Mouse (Mus musculus) liver, embryonic 16.5 days (tissue): ENCODE measurements at regions not wholly inside any gene's neighbourhood (a gene's known extent, or its start where the extent isn't known, plus 50 kb on each side); places are given as distances from the start of the nearest gene placed in this dataset.

Experiments
- ATAC-seq: fragments of 200-750 bp; cut with Nextera tagmentation; 2 replicates; pipeline ENCODE4 v1.8.0; 2017; ENCODE audit warnings: low read depth, mild to moderate bottlenecking, moderate number of reproducible peaks, moderate library complexity
- H3K27ac ChIP-seq: fragments of 300-500 bp; sonication (generic); 2 replicates; pipeline ENCODE4 v1.5.1; 2014; ENCODE audit warnings: mild to moderate bottlenecking, low read length
- H3K27me3 ChIP-seq: fragments of 300-500 bp; sonication (generic); 2 replicates; pipeline ENCODE4 v1.6.1; 2014; ENCODE audit warnings: low read depth, low read length, mixed read lengths; ENCODE audit not compliant: control insufficient read depth, insufficient read depth
- H3K36me3 ChIP-seq: fragments of 300-500 bp; sonication (generic); 2 replicates; pipeline ENCODE4 v1.6.1; 2014; ENCODE audit warnings: mild to moderate bottlenecking; ENCODE audit not compliant: control insufficient read depth, insufficient read depth
- H3K4me1 ChIP-seq: fragments of 300-500 bp; sonication (generic); 2 replicates; pipeline ENCODE4 v1.6.1; 2014; ENCODE audit warnings: low read depth, low read length, mixed read lengths; ENCODE audit not compliant: control insufficient read depth
- H3K4me2 ChIP-seq: fragments of 300-500 bp; sonication (generic); 2 replicates; pipeline ENCODE4 v1.6.1; 2014; ENCODE audit warnings: low read depth, low read length, mixed read lengths
- H3K4me3 ChIP-seq: fragments of 300-500 bp; sonication (generic); 2 replicates; pipeline ENCODE4 v1.5.1; 2014; ENCODE audit warnings: low read depth, mild to moderate bottlenecking, low read length
- H3K9ac ChIP-seq: fragments of 300-500 bp; sonication (generic); 2 replicates; pipeline ENCODE4 v1.6.1; 2014; ENCODE audit warnings: low read depth, low read length
- H3K9me3 ChIP-seq: fragments of 300-500 bp; sonication (generic); replicated peaks from 2 replicates; pipeline ENCODE4 v1.6.1; 2016; ENCODE audit warnings: low read length; ENCODE audit not compliant: control insufficient read depth
- WGBS: fragments of 180-500 bp; shearing (Covaris S2); extraction: QIAGEN DNeasy Blood & Tissue Kit; methylation state at CpG from one replicate; pipeline ENCODE4 v1.1.7; 2014; ENCODE audit not compliant: insufficient replicate concordance; 5-methylcytosine and 5-hydroxymethylcytosine counted together

- Histone ChIP-seq H3K9ac (no peak overlapping the region), H3K9me3 (no peaks in the 10 kb centered on the region), H3K4me2 (no peak overlapping the region), H3K27me3 (no peaks in the 10 kb centered on the region), H3K4me3 (no peak overlapping the region), H3K4me1 (no peaks in the 10 kb centered on the region), H3K36me3 (no peaks in the 10 kb centered on the region), H3K27ac (no peak overlapping the region)
- WGBS = 50% methylated on average over 3 of the region's 3 CpGs
- ATAC-seq = no peak
Measured at GRCm38 (mm10) chr13:98579731-98580130, 57.5 kb downstream of the Tmem174 start.

GRCm38 (mm10) chr13:98578426-98579066, 58.7 kb downstream of the Tmem174 start:
- no peak overlapping the region for H3K4me2 ChIP-seq
- no peaks in the 10 kb centered on the region for H3K4me1 ChIP-seq
- no peaks in the 10 kb centered on the region for H3K9me3 ChIP-seq
- ATAC-seq = peak; percentile 95
- peak overlapping the region; percentile 19; the same call in 1 of the 2 replicates for H3K27ac ChIP-seq
- H3K27me3 ChIP-seq = peaks cover 8% of the 10 kb centered on the region
- 50% methylated on average over 11 of the region's 11 CpGs for WGBS
- H3K4me3 ChIP-seq = no peak overlapping the region
- no peak overlapping the region for H3K9ac ChIP-seq
- H3K36me3 ChIP-seq = no peaks in the 10 kb centered on the region

GRCm38 (mm10) chr13:98576061-98576460, 61.1 kb downstream of the Tmem174 start:
- no peak for ATAC-seq
- Histone ChIP-seq H3K9ac (no peak overlapping the region), H3K9me3 (no peaks in the 10 kb centered on the region), H3K4me2 (no peak overlapping the region), H3K4me3 (no peak overlapping the region), H3K27ac (no peak overlapping the region), H3K36me3 (no peaks in the 10 kb centered on the region), H3K4me1 (no peaks in the 10 kb centered on the region), H3K27me3 (peaks cover 25% of the 10 kb centered on the region)
- WGBS = 42% methylated on average over 3 of the region's 3 CpGs

GRCm38 (mm10) chr13:98574057-98574323, 63.2 kb downstream of the Tmem174 start:
- H3K9me3 ChIP-seq = no peaks in the 10 kb centered on the region
- no peak overlapping the region for H3K4me2 ChIP-seq
- no peak for ATAC-seq
- H3K9ac ChIP-seq = no peak overlapping the region
- no peak overlapping the region for H3K4me3 ChIP-seq
- H3K27me3 ChIP-seq = peaks cover 25% of the 10 kb centered on the region
- H3K4me1 ChIP-seq = no peaks in the 10 kb centered on the region
- WGBS = 34% methylated on average over 12 of the region's 12 CpGs
- H3K36me3 ChIP-seq = no peaks in the 10 kb centered on the region
- no peak overlapping the region for H3K27ac ChIP-seq

- no peak overlapping the region for H3K27ac ChIP-seq
- peaks cover 25% of the 10 kb centered on the region for H3K27me3 ChIP-seq
- WGBS = 28% methylated on average over 39 of the region's 39 CpGs
- no peak overlapping the region for H3K4me3 ChIP-seq
- no peak overlapping the region for H3K4me2 ChIP-seq
- no peak for ATAC-seq
- H3K36me3 ChIP-seq = no peaks in the 10 kb centered on the region
- H3K9me3 ChIP-seq = no peaks in the 10 kb centered on the region
- no peaks in the 10 kb centered on the region for H3K4me1 ChIP-seq
- no peak overlapping the region for H3K9ac ChIP-seq
Measured at GRCm38 (mm10) chr13:98573261-98574056, 63.8 kb downstream of the Tmem174 start.

- 3% methylated on average over 50 of the region's 50 CpGs for WGBS
- Histone ChIP-seq H3K4me2 (peak overlapping the region; percentile 53), H3K36me3 (no peaks in the 10 kb centered on the region), H3K4me3 (peak overlapping the region; percentile 36), H3K27ac (no peak overlapping the region), H3K4me1 (no peaks in the 10 kb centered on the region), H3K9ac (no peak overlapping the region), H3K9me3 (no peaks in the 10 kb centered on the region), H3K27me3 (peaks cover 25% of the 10 kb centered on the region)
- no peak for ATAC-seq
Measured at GRCm38 (mm10) chr13:98572581-98573260, 64.5 kb downstream of the Tmem174 start.

GRCm38 (mm10) chr13:98572011-98572570, 65.1 kb downstream of the Tmem174 start:
- no peak overlapping the region for H3K27ac ChIP-seq
- 0 out of 2 replicates have a peak, but pooled peaks have one; percentile 24 for ATAC-seq
- H3K9ac ChIP-seq = no peak overlapping the region
- WGBS = 5% methylated on average over 12 of the region's 14 CpGs
- H3K27me3 ChIP-seq = peaks cover 25% of the 10 kb centered on the region
- H3K9me3 ChIP-seq = no peaks in the 10 kb centered on the region
- no peaks in the 10 kb centered on the region for H3K36me3 ChIP-seq
- H3K4me3 ChIP-seq = peak overlapping the region; percentile 36
- peak overlapping the region; percentile 53 for H3K4me2 ChIP-seq
- H3K4me1 ChIP-seq = no peaks in the 10 kb centered on the region

- no peak for ATAC-seq
- H3K4me2 ChIP-seq = no peak overlapping the region
- H3K36me3 ChIP-seq = no peaks in the 10 kb centered on the region
- H3K4me1 ChIP-seq = no peaks in the 10 kb centered on the region
- WGBS = 30% methylated on average over 3 of the region's 3 CpGs
- H3K4me3 ChIP-seq = no peak overlapping the region
- no peak overlapping the region for H3K9ac ChIP-seq
- H3K9me3 ChIP-seq = no peaks in the 10 kb centered on the region
- peaks cover 25% of the 10 kb centered on the region for H3K27me3 ChIP-seq
- no peak overlapping the region for H3K27ac ChIP-seq
Measured at GRCm38 (mm10) chr13:98571051-98571450, 66.2 kb downstream of the Tmem174 start.

GRCm38 (mm10) chr13:98555693-98556092, 63.9 kb upstream of the Gm10320 start:
- H3K4me3 ChIP-seq = no peak overlapping the region
- 64% methylated on average over 6 of the region's 6 CpGs for WGBS
- H3K36me3 ChIP-seq = no peaks in the 10 kb centered on the region
- no peaks in the 10 kb centered on the region for H3K9me3 ChIP-seq
- H3K9ac ChIP-seq = no peak overlapping the region
- ATAC-seq = no peak
- no peak overlapping the region for H3K4me2 ChIP-seq
- H3K4me1 ChIP-seq = no peaks in the 10 kb centered on the region
- H3K27ac ChIP-seq = no peak overlapping the region
- no peaks in the 10 kb centered on the region for H3K27me3 ChIP-seq
